Mouse (Mus musculus) brain, adult 2 months (tissue): ENCODE measurements around the gene Dnm3.

Source experiments
- DNase-seq: peaks from one replicate; pipeline ENCODE4 v3.0.0; 2011; ENCODE audit warnings: low read depth, low spot score

The Dnm3 gene

DNA sequence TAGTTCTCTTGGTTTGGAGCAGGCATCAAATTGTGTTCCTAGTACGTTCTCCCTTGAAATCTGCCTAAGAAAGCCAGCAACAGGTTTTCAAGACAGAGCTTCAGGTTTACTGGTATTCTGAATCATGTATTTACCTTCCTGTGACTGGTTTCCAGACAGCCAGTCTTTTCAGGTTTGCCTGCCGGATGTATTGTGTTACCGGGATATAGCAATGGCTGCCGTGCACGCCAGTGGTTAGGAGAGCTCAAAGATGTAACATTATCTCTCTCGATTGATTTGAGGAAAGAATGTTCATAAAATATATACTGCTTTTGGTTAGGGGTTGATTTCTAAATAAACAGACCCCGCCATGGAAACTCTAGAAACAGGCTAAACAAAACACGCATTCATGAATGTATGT lies 264.8 kb downstream of the Dnm3 start:
- no peak for DNase-seq

DNA sequence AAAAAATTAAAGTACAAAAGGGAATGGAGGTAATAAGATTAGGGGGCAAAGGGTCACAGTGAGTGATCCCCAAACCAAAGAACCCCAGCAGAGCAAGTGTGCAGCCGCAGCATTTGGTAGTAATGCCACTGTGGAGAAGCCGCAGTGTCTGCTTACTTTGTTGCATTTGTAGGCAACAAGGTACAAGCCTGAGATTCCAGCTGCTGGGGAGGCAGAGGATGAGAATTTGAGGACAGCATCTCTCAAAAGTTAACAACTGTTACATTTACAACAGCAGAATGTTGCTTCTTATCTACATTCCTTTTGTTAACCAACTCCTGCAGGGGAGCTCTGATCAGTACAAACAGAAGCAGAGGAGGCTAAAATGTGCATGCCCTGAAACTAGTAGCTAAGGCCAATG lies 267.3 kb downstream of the Dnm3 start:
- no peak for DNase-seq

DNA sequence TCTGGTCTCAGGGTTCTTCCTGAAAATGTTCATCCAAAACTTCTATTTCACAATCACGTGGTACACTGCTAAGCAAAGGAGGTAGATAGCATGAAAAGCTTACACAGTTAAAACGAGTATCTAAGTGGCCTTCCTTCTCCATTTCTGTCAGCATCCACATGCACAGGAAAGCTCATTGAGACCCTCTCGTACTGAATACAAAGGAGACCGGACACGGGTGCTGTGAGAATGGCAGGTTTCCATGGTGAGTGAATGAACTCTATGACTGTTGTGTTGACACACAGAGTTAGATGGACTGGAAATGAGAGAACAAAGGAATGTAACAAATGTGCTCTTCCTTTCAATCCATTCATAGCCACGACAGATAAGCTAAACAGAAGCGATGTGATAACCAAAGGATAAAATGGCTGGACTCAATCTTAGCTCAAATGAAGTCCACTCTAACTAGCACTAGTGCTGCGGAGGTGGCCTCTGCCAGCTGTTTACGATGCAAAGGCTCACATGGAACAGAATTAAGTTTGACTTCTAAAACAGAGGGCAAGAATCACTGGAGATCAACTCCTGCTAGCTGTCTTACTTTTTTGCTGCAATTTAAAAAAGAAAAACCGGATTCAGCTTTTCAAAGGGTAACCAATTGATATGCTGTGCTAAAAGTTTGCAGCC lies 268.2 kb downstream of the Dnm3 start:
- DNase-seq: no peak

DNA sequence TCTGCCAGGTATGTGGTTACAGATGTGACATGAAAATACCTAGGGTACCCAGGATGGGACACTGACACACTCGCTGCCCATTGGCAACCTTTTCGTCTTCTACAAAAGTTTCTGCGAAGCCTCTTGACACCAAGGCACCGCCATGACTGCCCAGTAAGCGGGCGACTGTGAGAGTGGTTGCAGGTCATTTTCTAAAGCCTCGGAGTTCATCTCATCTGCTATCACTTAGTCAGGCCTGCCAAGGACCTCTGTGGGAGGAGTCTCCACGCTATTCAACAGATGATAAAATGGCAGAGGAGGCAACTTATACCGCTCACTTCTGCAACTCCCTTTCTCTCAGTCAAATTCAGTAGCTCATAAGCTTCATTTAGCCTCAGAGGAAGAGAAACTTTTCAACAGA lies 268.8 kb downstream of the Dnm3 start:
- DNase-seq: no peak

DNA sequence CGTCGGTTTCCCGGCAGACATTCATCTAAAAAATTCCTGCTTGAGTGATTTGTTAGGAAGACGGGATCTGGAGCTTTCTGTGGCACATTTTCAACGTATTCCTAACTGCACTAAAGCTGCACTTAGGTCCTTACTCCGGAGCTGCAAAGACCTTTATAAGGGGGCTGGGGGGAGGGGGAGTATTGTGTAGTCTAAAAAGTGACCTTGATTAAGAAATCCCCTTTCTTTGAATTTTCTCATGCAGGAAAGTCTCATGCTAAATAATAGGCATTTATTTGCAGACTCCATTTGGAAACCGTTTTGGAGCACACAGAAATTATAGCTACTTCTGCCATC lies 270.2 kb downstream of the Dnm3 start:
- DNase-seq: no peak

DNA sequence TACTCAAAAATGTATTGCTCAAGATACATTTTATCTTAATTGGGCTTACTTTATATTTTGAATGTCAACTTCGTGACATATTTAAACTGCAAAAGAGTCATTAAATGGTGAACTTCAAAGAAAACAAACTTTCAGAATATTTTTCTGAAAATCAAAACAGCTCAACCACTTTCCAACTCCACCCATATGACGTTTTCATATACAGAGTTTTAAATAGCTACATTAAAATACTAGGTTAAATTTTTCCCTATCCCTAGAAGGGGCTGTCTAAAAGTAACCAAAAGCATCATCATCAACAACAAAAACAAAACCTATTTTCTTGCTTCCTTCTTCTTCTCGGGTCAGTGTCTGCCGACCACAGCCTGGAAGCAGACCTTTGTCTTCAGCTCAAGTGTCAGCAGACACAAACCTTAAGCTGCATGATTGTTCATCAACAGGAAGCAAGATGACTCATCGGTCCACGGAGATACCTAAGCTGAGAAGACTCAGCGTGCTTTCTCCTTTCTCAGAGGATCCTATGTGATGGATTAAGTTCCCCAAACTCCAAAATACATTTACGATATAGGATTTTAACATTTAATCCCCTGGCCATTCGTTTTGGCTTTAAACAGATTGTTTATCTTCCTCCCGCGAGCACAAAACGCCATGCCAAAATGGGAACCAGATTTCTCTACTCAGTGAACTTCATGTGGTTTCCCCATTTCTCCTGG lies 270.7 kb downstream of the Dnm3 start:
- peak; percentile 66 for DNase-seq

DNA sequence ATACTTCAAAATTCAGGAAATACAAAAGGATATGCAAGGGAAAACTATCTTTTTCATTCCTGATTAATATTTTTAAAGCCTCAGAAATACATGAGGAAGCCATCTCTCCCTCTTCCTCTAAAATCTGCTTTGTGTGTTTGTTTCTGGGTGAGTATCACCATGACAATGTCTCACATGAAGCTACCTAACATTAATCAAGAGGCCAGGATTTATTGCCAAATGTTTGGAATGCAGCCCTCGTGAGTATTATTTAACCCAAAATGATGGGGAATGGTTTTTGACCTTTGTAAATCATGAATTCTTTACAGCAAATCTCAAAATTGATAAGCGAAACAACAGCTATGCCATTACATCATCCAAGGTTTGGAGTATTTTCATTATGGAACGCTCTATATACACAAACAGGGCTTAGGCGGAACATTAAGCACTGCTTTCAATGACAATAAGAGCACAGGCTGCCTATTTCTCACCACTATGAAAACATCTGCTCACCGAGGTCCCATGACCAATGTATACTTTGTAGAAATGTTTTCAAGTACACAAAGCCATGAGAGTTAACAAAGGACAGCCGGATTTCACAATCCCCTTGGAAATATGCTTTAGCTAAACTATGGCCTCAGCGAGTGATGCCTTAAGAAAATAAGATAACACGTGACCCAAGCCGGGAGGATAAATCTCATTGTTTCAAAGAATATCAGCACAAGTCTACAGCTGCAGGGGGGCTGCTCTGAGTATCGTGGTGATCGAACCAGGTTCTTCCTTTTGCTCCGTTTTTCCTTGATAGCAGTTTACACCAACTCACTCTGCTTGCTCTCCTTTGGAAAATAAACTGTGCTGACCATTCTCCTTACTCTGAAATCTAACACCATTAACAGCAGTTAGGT lies 275.1 kb downstream of the Dnm3 start:
- DNase-seq: no peak

DNA sequence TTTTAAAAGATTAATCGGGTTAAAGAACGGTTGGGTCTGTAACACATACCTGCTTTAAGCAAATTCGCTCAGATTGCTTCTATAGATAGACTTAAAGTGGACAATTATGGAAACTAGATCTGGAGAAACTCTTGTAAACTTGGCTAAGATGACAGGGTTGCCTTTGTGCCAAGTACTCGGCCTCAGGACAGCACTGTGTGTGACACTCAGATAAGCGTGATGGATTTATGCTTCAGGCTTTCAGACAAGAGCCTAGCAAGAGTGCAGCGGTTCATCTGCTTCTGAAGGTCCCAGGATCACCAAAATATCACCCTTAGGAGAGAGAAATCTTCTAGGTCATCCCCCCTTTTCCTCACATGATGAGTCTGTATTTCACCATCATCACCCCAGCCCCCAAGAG lies 277.4 kb downstream of the Dnm3 start:
- no peak for DNase-seq

DNA sequence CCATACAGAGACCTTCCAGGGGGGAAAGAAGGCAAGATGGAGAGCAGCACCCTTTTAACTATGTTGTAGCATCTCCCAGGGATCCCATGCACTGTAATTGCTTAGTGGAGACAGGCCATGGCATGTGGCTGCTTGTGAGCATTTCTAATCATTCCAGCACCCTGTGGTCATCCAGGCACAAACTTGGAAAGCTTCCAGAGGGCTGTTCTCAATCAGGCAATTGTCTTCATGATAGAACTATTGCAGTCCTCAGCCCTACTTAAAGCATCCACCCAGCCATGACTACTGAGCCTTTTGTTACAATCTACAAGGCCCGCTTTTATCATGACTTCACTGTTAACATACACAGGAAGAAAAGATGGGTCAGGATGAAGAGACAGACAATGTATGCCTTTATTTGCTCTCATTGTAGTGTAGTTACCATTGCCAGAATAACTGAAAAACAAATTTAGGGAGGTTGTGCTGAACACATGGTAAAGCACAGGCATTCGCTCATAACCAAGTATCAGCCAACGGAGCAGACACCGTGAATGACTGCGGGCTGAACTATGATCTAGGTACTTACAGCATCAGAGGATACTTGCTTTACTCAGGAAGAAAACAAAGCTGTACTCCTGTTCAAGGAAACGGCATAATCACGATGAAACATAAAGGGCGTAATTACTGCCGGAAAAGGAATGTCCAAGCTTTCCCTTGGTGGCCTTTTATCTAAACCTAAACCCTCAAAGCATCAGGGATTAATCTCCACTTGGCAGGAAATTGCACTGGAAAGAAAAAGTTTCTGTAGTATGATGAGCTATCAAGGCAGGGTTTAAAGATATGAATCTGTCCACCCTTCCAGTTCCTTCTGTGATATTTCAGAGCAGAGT lies 280.8 kb downstream of the Dnm3 start:
- DNase-seq: peak; percentile 92

DNA sequence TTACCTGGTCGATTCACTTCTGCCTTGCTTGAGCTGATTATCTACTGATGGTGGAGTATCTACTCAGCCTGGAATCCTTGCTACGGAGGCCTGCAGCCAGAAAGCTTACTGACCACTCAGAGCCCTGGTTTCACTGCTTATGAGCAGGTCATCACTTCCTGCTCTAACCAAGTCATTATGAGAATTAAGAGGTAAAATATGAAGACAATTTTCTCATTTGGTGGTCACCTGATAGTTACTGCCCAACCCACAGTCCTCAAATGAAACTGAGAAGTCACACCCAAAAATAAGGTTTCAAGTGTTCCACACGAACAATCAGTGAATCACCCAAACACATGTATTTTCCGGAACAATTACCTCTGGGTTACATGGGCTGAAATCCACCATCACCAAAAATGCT lies 289.1 kb downstream of the Dnm3 start:
- no peak for DNase-seq

DNA sequence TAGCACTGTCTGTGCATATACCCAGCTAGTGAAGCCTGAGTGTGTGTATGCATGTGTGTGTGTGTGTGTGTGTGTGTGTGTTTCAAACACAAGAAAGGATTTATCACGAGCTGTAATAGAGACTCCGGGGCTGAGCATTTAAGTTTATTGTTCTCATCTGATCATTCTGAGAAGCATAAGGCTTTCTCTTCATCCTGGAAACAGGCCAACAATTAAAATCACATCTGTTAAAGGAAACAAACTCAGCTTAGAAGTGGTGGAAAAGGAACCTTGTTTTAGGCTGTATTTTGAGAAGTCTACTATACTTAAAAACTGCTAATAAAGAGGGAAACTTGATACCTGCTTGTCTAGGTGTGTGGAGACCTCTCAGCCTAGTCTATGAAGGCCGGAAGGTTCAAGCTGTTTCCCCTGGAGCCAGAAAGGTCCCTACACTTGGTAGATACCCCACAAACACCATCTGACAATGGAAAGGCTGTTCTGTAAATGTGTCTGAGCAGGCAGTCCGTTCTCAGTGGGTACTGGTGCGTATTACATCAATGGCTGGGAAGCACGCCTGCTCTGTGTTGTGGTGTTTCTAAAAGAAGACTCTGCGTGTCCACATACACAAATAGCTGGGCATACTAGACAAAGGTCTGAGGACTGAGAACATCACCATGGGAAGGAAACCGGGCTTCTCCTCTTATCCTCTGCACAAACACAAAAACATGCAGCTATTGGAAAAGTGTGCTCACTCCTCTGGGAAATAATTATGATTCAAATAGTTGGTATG lies 290.3 kb downstream of the Dnm3 start:
- DNase-seq: peak; percentile 41

DNA sequence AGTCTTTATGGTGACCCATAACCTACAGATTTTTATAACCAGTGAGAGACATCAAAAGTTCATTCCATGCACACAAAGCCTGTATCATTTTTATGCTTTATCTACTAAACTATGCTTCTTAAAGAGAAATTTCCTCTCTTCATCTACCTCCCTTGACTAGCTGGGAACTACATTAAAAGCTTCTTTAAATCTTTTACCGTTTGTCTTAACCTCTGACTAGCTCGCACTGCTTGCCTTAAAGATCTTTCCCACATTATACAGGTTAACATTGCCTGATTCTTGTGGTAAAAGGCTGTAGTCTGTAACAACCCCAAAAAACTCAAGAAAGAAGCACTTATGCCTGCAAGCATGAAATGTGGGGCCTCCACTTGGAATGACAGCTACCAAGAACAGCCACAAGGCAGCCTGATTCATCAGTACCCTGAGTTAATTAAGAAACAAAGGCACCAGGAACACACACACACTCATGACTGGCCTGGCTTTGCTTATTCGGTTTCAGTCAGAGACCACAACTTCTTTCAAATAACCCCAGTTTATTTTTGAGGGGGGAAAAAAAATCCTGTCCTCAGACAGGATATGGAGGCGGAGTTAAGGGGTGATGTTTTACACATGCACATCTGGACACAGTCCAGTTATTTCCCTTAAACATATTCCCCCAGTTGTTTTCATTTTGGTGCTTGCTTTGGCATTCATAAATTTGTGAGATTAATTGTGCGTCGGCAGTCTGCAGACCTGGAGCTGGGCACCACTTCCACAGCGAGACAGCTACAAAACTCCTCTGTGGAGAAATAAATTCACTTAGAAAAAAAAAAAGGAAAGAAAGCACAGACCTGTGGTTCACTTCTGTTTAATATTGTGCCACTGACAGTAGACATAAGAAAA lies 291.1 kb downstream of the Dnm3 start:
- DNase-seq: no peak

DNA sequence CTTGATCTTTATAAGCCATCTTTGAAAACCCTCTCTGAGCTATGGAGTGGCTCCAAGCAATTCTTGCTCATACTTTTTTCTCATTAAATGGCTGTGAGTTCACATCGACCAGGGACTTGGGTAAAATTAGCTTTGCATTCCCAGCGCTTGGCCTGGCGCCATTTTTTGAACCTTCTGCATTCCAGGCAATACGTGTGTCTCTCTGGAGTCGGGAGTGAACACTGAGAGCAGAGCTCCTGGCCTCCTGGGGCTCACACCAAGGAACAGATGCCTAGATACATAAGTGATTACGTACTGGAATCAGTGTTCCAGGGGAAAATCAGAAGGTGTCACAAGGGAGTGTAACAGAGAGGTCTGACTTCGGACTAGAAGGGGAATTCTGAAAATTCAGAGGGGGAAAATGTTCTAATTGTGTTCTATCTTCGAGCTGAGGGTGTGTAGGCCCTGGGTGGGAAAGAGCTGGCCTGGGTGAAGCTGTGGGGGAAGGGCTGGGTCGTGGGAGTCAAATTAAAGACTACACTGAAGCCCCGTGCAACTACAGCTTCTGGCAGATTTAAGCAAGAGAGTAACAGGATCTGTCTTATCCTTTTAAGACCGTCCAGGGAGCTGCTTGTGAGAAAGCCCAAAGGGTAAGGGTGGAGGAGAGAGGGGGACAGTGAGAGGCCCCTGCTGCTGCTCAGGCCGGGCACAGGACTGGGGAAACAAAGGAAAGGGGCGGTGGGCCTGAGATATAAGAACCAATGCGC lies 293.7 kb downstream of the Dnm3 start:
- peak; percentile 76 for DNase-seq

DNA sequence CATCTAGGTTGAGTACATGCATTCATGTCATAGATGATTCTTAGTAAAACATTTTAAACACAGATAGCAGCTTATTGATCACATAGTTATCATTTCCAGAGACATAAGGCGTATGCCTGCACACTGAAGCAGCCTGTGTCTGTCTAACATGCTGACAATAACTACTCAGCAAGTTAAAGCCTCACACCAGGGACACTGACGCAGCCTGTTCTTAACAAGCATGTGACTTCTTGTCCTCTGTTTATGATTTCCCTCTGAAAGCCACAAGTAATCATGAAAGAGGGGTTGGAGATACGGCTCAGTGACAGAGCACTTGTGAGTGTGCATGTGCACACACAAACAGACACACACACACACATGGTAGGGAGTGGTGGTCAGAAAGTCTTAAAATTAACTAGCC lies 294.4 kb downstream of the Dnm3 start:
- no peak for DNase-seq

DNA sequence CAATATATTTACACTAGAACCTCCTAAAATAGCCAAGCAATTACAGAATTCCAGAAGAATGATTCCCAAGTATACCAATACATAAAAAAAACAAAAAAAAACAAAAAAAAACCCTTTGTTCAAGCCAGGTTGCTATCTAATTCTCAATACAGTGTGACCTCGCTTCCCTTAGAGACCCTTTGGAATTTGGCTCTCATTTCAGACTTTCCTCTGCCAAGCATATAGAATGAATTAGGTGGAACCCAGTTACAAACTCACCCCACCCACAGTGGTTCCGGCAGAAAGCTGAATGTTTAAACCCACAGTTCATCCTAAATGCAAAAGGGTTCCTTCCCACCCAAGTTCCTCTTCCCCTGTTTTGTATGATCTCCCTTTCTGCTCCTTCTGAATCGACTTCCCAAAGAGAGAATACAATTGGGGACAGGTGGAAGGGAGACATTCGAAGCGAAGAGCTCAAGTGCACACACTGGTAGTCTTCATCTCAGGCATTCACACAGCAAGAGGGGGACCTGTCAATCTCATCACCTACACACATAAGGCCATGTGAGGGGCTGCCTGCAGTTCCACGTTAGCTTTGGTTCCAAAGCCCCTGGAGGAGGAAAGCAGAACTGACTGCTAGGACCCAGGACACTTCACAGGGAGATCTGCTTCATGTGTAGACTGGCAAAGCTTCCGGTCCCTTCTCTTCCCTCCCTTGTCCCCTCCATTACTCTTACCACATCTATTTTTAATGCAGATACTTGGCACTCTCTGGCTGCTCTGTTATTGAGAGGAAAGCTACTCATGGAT lies 296.5 kb downstream of the Dnm3 start:
- DNase-seq: no peak

DNA sequence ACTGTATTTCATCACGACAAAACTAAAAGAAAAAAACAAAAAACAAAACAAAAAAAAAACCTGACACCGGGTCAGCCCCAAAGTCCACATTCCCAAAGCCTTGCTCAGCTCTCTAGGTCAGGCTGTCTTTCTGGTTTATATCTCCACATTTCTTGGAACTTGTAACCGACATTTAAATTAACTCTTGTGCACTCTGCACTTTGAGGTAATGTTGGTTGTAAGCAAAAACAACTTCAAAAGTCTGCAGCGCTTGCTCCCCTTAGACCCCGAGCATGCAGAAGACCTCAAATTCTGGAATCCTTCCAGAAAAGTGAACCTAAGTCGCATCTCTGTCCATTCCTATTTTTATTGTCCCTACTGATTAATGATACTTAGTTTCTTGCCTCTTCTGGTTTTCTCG lies 297.4 kb downstream of the Dnm3 start:
- no peak for DNase-seq

DNA sequence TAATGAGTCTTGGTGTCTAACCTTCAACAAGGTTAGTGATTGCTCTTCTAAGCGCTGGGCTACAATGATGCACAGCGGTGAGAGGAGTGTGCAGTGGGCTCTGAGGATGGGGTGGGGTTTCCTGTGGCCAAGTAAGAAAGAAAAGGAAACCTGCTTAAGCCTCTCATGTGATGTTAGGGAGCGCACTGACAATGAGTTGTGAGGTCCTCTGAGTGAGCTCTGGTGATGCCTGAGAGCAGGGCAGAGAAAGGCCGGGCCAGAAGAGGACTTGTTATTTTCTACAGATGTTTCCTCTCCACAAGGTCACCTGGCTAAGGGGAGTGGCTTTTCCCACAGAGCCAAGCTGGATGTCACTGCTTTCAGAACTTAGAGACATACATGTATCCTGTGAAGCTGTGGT lies 298.4 kb downstream of the Dnm3 start:
- no peak for DNase-seq

DNA sequence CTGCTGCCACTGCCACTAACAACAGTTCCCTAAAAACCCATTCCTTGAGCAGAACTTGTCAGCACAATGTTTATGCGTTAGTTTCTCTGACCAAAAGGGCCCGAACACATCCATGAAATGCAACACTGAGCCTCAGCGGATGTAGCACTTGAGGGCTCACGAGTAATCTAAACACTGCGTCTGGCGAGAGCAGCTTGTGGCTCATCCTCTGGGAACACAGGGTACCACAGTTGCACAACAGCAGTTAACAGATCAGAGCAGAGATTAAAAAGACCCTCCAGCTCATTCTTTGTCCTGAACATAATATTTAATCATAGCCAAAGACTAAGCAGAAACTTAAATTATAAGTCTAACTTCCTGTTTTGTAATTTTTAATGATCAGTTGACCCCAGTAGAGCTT lies 305.0 kb downstream of the Dnm3 start:
- DNase-seq: no peak
